Comparison of ENCODE assay signal across 15 mouse cellular contexts in the genomic region with DNA sequence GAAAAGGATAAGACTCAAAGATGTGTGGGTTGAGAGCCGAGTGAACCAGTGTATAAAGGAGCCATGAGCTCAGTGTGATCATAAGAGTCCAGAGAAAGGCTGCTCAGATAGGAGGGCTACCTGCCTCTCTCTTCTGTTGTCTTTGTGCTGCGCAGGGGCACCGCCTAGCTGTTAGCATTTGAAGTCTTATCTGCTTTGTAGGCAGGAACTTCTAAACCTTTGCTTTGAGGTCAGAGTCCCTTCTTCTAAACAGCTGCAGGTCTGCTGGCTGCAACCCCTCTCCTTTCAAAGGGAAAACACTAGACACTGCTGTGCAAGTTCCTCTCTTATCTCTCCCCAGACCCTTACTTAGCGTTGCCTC. TPM values are rescaled to one million over a fixed set of nuclear protein-coding genes. Genes with fewer than 3 reads are reported as not detected.
DNase-seq lines count a peak whose midpoint lies in the region; ATAC-seq and TF ChIP-seq lines count a peak whose summit lies in the region.
"Had no signal": no experiment of that assay in that cellular context is flagged by ENCODE, and none has a peak within 500 bp of the region (broad histone marks: within the 10 kb centered on the region; RNA-seq: fewer than 3 reads in every experiment).

No protein-coding gene starts in this region.

- peak; percentile 81 for DNase-seq in CD4-positive helper T cell, adult 2 months (ENCODE audit: low read depth, low spot score)
- DNase-seq in stomach, postnatal 0 days (ENCODE audit: low spot score), result peak; percentile 51
- no peak for DNase-seq in right cerebral cortex, postnatal 10 days (ENCODE audit: low spot score in 2 of 2)
- no peak for DNase-seq in frontal cortex, postnatal 36 days (ENCODE audit: low spot score in 2 of 2)
- DNase-seq in retina, postnatal 1 day, result no peak
- DNase-seq: adrenal gland, postnatal 36 days; cerebellum, adult 2 months; kidney, postnatal 14 days; lung, postnatal 10 days had no signal

- H3K9ac ChIP-seq in embryonic facial prominence, embryonic 15.5 days, result no peak overlapping the region
- H3K9ac ChIP-seq in stomach, postnatal 0 days (ENCODE audit: low read length), result no peak overlapping the region
- H3K9ac ChIP-seq: forebrain, embryonic 15.5 days; midbrain, embryonic 12.5 days; neural tube, embryonic 12.5 days had no signal

- H3K4me2 ChIP-seq in embryonic facial prominence, embryonic 15.5 days (replicated peaks), result no peak overlapping the region
- no peak overlapping the region for H3K4me2 ChIP-seq in stomach, postnatal 0 days (replicated peaks; ENCODE audit: low read depth)
- H3K4me2 ChIP-seq: forebrain, embryonic 15.5 days; midbrain, embryonic 12.5 days; neural tube, embryonic 12.5 days had no signal

- TF ChIP-seq CTCF in stomach, postnatal 0 days (IDR thresholded peaks at IDR 0.05; ENCODE audit: low read depth), result no peak

- H3K27ac ChIP-seq in embryonic facial prominence, embryonic 15.5 days (replicated peaks), result peak overlapping the region; percentile 68
- peak overlapping the region; percentile 63 for H3K27ac ChIP-seq in stomach, postnatal 0 days (replicated peaks)
- H3K27ac ChIP-seq: forebrain, embryonic 15.5 days; hindbrain, embryonic 10.5 days; midbrain, embryonic 12.5 days; neural tube, embryonic 12.5 days had no signal

- H3K27me3 ChIP-seq in embryonic facial prominence, embryonic 15.5 days, result no peaks in the 10 kb centered on the region
- H3K27me3 ChIP-seq in stomach, postnatal 0 days (ENCODE audit: control insufficient read depth, insufficient read depth, low read length), result no peaks in the 10 kb centered on the region
- H3K27me3 ChIP-seq: forebrain, embryonic 15.5 days; midbrain, embryonic 12.5 days; neural tube, embryonic 12.5 days had no signal

- peaks cover 87% of the 10 kb centered on the region for H3K36me3 ChIP-seq in embryonic facial prominence, embryonic 15.5 days
- H3K36me3 ChIP-seq in stomach, postnatal 0 days (ENCODE audit: control insufficient read depth, insufficient read depth, low read length), result peaks cover 8% of the 10 kb centered on the region
- H3K36me3 ChIP-seq: forebrain, embryonic 15.5 days had no signal

- H3K4me3 ChIP-seq in embryonic facial prominence, embryonic 15.5 days (replicated peaks), result no peak overlapping the region
- no peak overlapping the region for H3K4me3 ChIP-seq in stomach, postnatal 0 days (ENCODE audit: low read depth, low read length)
- H3K4me3 ChIP-seq: forebrain, embryonic 15.5 days; hindbrain, embryonic 10.5 days; midbrain, embryonic 12.5 days; neural tube, embryonic 12.5 days had no signal

- peak; percentile 68 for ATAC-seq in CD4-positive, CD25-positive, alpha-beta regulatory T cell, adult 4 months
- no peak for ATAC-seq in embryonic facial prominence, embryonic 15.5 days (ENCODE audit: insufficient number of reproducible peaks, low FRiP score, low TSS enrichment, low read depth)
- peak; percentile 14; the same call in 1 of the 2 replicates for ATAC-seq in stomach, postnatal 0 days (ENCODE audit: low FRiP score, low TSS enrichment)
- ATAC-seq: forebrain, embryonic 15.5 days had no signal

- H3K4me1 ChIP-seq in embryonic facial prominence, embryonic 15.5 days, result peaks cover 4% of the 10 kb centered on the region
- H3K4me1 ChIP-seq in stomach, postnatal 0 days (replicated peaks; ENCODE audit: control insufficient read depth, insufficient read depth), result no peaks in the 10 kb centered on the region
- H3K4me1 ChIP-seq: forebrain, embryonic 15.5 days; hindbrain, embryonic 10.5 days; midbrain, embryonic 12.5 days; neural tube, embryonic 12.5 days had no signal

- no peaks in the 10 kb centered on the region for H3K9me3 ChIP-seq in embryonic facial prominence, embryonic 15.5 days (replicated peaks)
- H3K9me3 ChIP-seq in stomach, postnatal 0 days (ENCODE audit: control insufficient read depth, low read length), result no peaks in the 10 kb centered on the region
- H3K9me3 ChIP-seq: forebrain, embryonic 15.5 days; hindbrain, embryonic 10.5 days; midbrain, embryonic 12.5 days; neural tube, embryonic 12.5 days had no signal

- no peak for TF ChIP-seq EP300 in stomach, postnatal 0 days (optimal IDR thresholded peaks at IDR 0.05)

- 62% methylated on average over 4 of the region's 4 CpGs for WGBS in embryonic facial prominence, embryonic 15.5 days
- 54% methylated on average over 4 of the region's 4 CpGs for WGBS in stomach, postnatal 0 days

RNA-seq across cellular contexts. Expression of gene Fbln1, which starts 27.5 kb away (rescaled TPM):
- polyA plus RNA-seq in CD4-positive, CD25-positive, alpha-beta regulatory T cell, adult 4 months (2017; shearing (Covaris generic)), result not detected
- polyA plus RNA-seq in embryonic facial prominence, embryonic 15.5 days (2015; fragmentation: Nextera tagmentation; extraction: Ambion mirVana), result 258 and 266 TPM in 2 replicates
- 109 and 112 TPM in 2 replicates for polyA plus RNA-seq in stomach, postnatal 0 days (2015; fragmentation: Nextera tagmentation; extraction: Ambion mirVana)

Comparison
In these comparisons a context has a peak if more than half of its experiments do, and no peak if none do; other contexts are left out.
1. DNase-seq: peak in CD4-positive helper T cell, adult 2 months (single experiment) and stomach, postnatal 0 days (single experiment); none in right cerebral cortex, postnatal 10 days (0 of 2), frontal cortex, postnatal 36 days (0 of 2) and retina, postnatal 1 day (single experiment).
2. RNA of gene Fbln1, which starts 27.5 kb away (polyA plus RNA-seq): 258 to 266 TPM in embryonic facial prominence, embryonic 15.5 days and 109 to 112 TPM in stomach, postnatal 0 days; not detected in CD4-positive, CD25-positive, alpha-beta regulatory T cell, adult 4 months; every median in the first group is over 100 times any median in the second.